ENCODE assay signal across 8 mouse cellular contexts in genomic region chr6:107528877-107529864, GRCm38 (mm10). TPM values are rescaled to one million over a fixed set of nuclear protein-coding genes. Genes with fewer than 3 reads are reported as not detected.
DNase-seq lines count a peak whose midpoint lies in the region; ATAC-seq and TF ChIP-seq lines count a peak whose summit lies in the region.

Gene Lrrn1, plus strand, starts transcription at chr6:107529768.

- H3K4me1 ChIP-seq in lung, embryonic 15.5 days, result no peaks in the 10 kb centered on the region
- H3K4me1 ChIP-seq in lung, adult 2 months (ENCODE audit: control insufficient read depth, insufficient read depth, low read length), result no peaks in the 10 kb centered on the region
- no peaks in the 10 kb centered on the region for H3K4me1 ChIP-seq in intestine, postnatal 0 days (replicated peaks; ENCODE audit: control insufficient read depth, insufficient read depth, low read length)
- H3K4me1 ChIP-seq in limb, embryonic 10.5 days, result peaks cover 19% of the 10 kb centered on the region
- peaks cover 5% of the 10 kb centered on the region; the same call in 1 of the 2 replicates for H3K4me1 ChIP-seq in olfactory bulb, adult 2 months (ENCODE audit: control insufficient read depth, insufficient read depth, low read length)

- peak within 1 kb of the TSS; percentile 98 for H3K4me2 ChIP-seq in lung, embryonic 15.5 days
- peak within 1 kb of the TSS; percentile 92 for H3K4me2 ChIP-seq in intestine, postnatal 0 days (replicated peaks; ENCODE audit: low read depth)

- H3K9ac ChIP-seq in lung, embryonic 15.5 days, result peak within 1 kb of the TSS; percentile 27
- H3K9ac ChIP-seq in intestine, postnatal 0 days (ENCODE audit: low read depth, low read length), result peak within 1 kb of the TSS; percentile 19

- no peak for DNase-seq in lung, adult 2 months
- peak; percentile 82 for DNase-seq in cerebellum, adult 9-10 months
- DNase-seq in limb, embryonic 10.5 days (ENCODE audit: low spot score), result peak; percentile 77
- DNase-seq in B cell, adult 2 months, result no peak

- no peaks in the 10 kb centered on the region for H3K9me3 ChIP-seq in lung, embryonic 15.5 days
- H3K9me3 ChIP-seq in intestine, postnatal 0 days (ENCODE audit: control insufficient read depth), result no peaks in the 10 kb centered on the region
- no peaks in the 10 kb centered on the region for H3K9me3 ChIP-seq in limb, embryonic 10.5 days (replicated peaks)

- TF ChIP-seq CTCF in lung, adult 2 months (IDR thresholded peaks at IDR 0.05; ENCODE audit: insufficient read depth, low read length), result no peak
- peak; percentile 20; the same call in 1 of the 2 replicates for TF ChIP-seq CTCF in intestine, postnatal 0 days (IDR thresholded peaks at IDR 0.05; ENCODE audit: low read depth)
- TF ChIP-seq CTCF in olfactory bulb, adult 2 months (IDR thresholded peaks at IDR 0.05; ENCODE audit: insufficient read depth, low read depth, low read length), result no peak

- H3K4me3 ChIP-seq in lung, embryonic 15.5 days, result peak within 1 kb of the TSS; percentile 55
- H3K4me3 ChIP-seq in lung, adult 2 months (replicated peaks; ENCODE audit: extremely low read depth, low read depth, low read length), result no peak within 1 kb of the TSS
- H3K4me3 ChIP-seq in intestine, postnatal 0 days (ENCODE audit: low read depth, low read length), result peak within 1 kb of the TSS; percentile 47
- peak within 1 kb of the TSS; percentile 66 for H3K4me3 ChIP-seq in limb, embryonic 10.5 days
- H3K4me3 ChIP-seq in olfactory bulb, adult 2 months (ENCODE audit: insufficient read depth, low read depth, low read length), result peak within 1 kb of the TSS; percentile 81

- no peak within 1 kb of the TSS for H3K27ac ChIP-seq in lung, embryonic 15.5 days
- no peak within 1 kb of the TSS for H3K27ac ChIP-seq in intestine, postnatal 0 days (ENCODE audit: low read depth, low read length)
- H3K27ac ChIP-seq in limb, embryonic 10.5 days, result peak within 1 kb of the TSS; percentile 81
- H3K27ac ChIP-seq in olfactory bulb, adult 2 months (ENCODE audit: insufficient read depth, low read depth, low read length), result peak within 1 kb of the TSS; percentile 73

- WGBS in lung, embryonic 15.5 days, result 4% methylated on average over 34 of the region's 43 CpGs
- 5% methylated on average over 39 of the region's 43 CpGs for WGBS in lung, adult 2 months
- 6% methylated on average over 34 of the region's 43 CpGs for WGBS in intestine, postnatal 0 days
- WGBS in limb, embryonic 10.5 days, result 3% methylated on average over 43 of the region's 43 CpGs
- 3% methylated on average over 41 of the region's 43 CpGs for WGBS in olfactory bulb, adult 2 months

- peaks cover 30% of the 10 kb centered on the region for H3K27me3 ChIP-seq in lung, embryonic 15.5 days
- H3K27me3 ChIP-seq in intestine, postnatal 0 days (replicated peaks; ENCODE audit: control insufficient read depth, insufficient read depth, low read length), result peaks cover 5% of the 10 kb centered on the region; the same call in 1 of the 2 replicates
- H3K27me3 ChIP-seq in limb, embryonic 10.5 days (ENCODE audit: low read depth, poor library complexity, severe bottlenecking), result peaks cover 29% of the 10 kb centered on the region

- TF ChIP-seq POLR2A in lung, adult 2 months (IDR thresholded peaks at IDR 0.05; ENCODE audit: borderline replicate concordance, extremely low read depth, low read depth, low read length), result no peak
- peak; percentile 91 for TF ChIP-seq POLR2A in olfactory bulb, adult 2 months (IDR thresholded peaks at IDR 0.05; ENCODE audit: insufficient read depth, low read depth, low read length)

- ATAC-seq in lung, embryonic 15.5 days (ENCODE audit: borderline replicate concordance, extremely low read depth, low FRiP score, low TSS enrichment), result peak; percentile 92
- ATAC-seq in frontal cortex, adult (ENCODE audit: low TSS enrichment), result peak; percentile 86
- peak; percentile 84 for ATAC-seq in intestine, postnatal 0 days

- no peaks in the 10 kb centered on the region for H3K36me3 ChIP-seq in lung, embryonic 15.5 days
- no peaks in the 10 kb centered on the region for H3K36me3 ChIP-seq in intestine, postnatal 0 days (ENCODE audit: control insufficient read depth, insufficient read depth)
- H3K36me3 ChIP-seq in limb, embryonic 10.5 days, result no peaks in the 10 kb centered on the region

RNA-seq across cellular contexts. Expression of gene Lrrn1, which starts in this region (rescaled TPM):
- 8.3 and 8.7 TPM in 2 replicates for polyA plus RNA-seq in lung, embryonic 15.5 days (2015; fragmentation: Nextera tagmentation; extraction: Ambion mirVana)
- 0.18 and 2.1 TPM in 2 replicates for polyA plus RNA-seq in lung, adult 2 months (2012; rRNA removed)
- polyA plus RNA-seq in intestine, postnatal 0 days (2015; fragmentation: Nextera tagmentation; extraction: Ambion mirVana), result 14.7 and 15.9 TPM in 2 replicates
- 6.4 and 14.5 TPM in 2 replicates for polyA plus RNA-seq in limb, embryonic 10.5 days (2016; fragmentation: Nextera tagmentation; extraction: Ambion mirVana)
- polyA plus RNA-seq in olfactory bulb, adult 2 months (2012; ENCODE audit: insufficient read depth, insufficient read length, low replicate concordance, missing spikeins), result not detected in 2 replicates

Comparison
In these comparisons a context has a peak if more than half of its experiments do, and no peak if none do; other contexts are left out.
1. H3K27ac ChIP-seq: peak in limb, embryonic 10.5 days (single experiment) and olfactory bulb, adult 2 months (single experiment); none in lung, embryonic 15.5 days (single experiment) and intestine, postnatal 0 days (single experiment).
2. DNase-seq: peak in cerebellum, adult 9-10 months (single experiment) and limb, embryonic 10.5 days (single experiment); none in lung, adult 2 months (single experiment) and B cell, adult 2 months (0 of 2).
3. Peak in every context shown above with its lines, with median percentiles within 50 percentile points of each other: ATAC-seq.